Mouse (Mus musculus): Measurements from ENCODE around the gene Dnmt3l. TPM values are rescaled to one million over a fixed set of nuclear protein-coding genes. Genes with fewer than 3 reads are reported as not detected.
"Not testable (repeated sequence)": the region's sequence is repeated elsewhere in the genome, so short reads cannot be mapped to it uniquely, and the experiment has no call there.

Gene Dnmt3l
- polyA plus RNA-seq, 1 experiment from 2014 or later, result 0.44 TPM

- Histone ChIP-seq H3K36me3 (no peaks in the 10 kb centered on the region), H3K4me3 (no peak overlapping the region), H3K4me1 (no peaks in the 10 kb centered on the region; the same call in 1 of the 2 replicates), H3K4me2 (no peak overlapping the region), H3K9ac (no peak overlapping the region), H3K9me3 (no peaks in the 10 kb centered on the region), H3K27me3 (no peaks in the 10 kb centered on the region), H3K27ac (no peak overlapping the region)
- WGBS, result 79% methylated on average over 6 of the region's 6 CpGs
- no peak for ATAC-seq (ENCODE audit: insufficient number of reproducible peaks, insufficient read depth, low FRiP score, low TSS enrichment, low read depth)
These were observed 45.4 kb downstream of the Dnmt3l start for GRCm38 (mm10) chr10:78087101-78087511.

GRCm38 (mm10) chr10:78090246-78090645 lies 48.5 kb downstream of the Dnmt3l start:
- Histone ChIP-seq H3K4me1 (no peaks in the 10 kb centered on the region; the same call in 1 of the 2 replicates), H3K4me2 (no peak overlapping the region), H3K36me3 (no peaks in the 10 kb centered on the region), H3K9ac (no peak overlapping the region), H3K4me3 (no peak overlapping the region), H3K27ac (no peak overlapping the region), H3K27me3 (no peaks in the 10 kb centered on the region), H3K9me3 (no peaks in the 10 kb centered on the region)
- WGBS, result 46% methylated on average over 6 of the region's 6 CpGs
- no peak for ATAC-seq (ENCODE audit: insufficient number of reproducible peaks, insufficient read depth, low FRiP score, low TSS enrichment, low read depth)

- H3K4me2 ChIP-seq, result no peak overlapping the region
- no peaks in the 10 kb centered on the region for H3K27me3 ChIP-seq
- no peak overlapping the region for H3K4me3 ChIP-seq
- no peaks in the 10 kb centered on the region for H3K36me3 ChIP-seq
- H3K9ac ChIP-seq, result no peak overlapping the region
- H3K9me3 ChIP-seq, result no peaks in the 10 kb centered on the region
- no peaks in the 10 kb centered on the region; the same call in 1 of the 2 replicates for H3K4me1 ChIP-seq
- WGBS, result 75% methylated on average over 4 of the region's 4 CpGs
- H3K27ac ChIP-seq, result no peak overlapping the region
- ATAC-seq (ENCODE audit: insufficient number of reproducible peaks, insufficient read depth, low FRiP score, low TSS enrichment, low read depth), result no peak
These were observed 49.2 kb downstream of the Dnmt3l start for GRCm38 (mm10) chr10:78090706-78091491.

- Histone ChIP-seq H3K9me3 (no peaks in the 10 kb centered on the region), H3K27ac (no peak overlapping the region), H3K4me3 (no peak overlapping the region), H3K4me1 (no peaks in the 10 kb centered on the region; the same call in 1 of the 2 replicates), H3K9ac (no peak overlapping the region), H3K4me2 (no peak overlapping the region), H3K36me3 (no peaks in the 10 kb centered on the region), H3K27me3 (no peaks in the 10 kb centered on the region)
- ATAC-seq (ENCODE audit: insufficient number of reproducible peaks, insufficient read depth, low FRiP score, low TSS enrichment, low read depth), result no peak
- WGBS, result 85% methylated on average over 23 of the region's 23 CpGs
These were observed 50.3 kb downstream of the Dnmt3l start for GRCm38 (mm10) chr10:78091865-78092724.

GRCm38 (mm10) chr10:78092725-78093029 lies 50.9 kb downstream of the Dnmt3l start:
- Histone ChIP-seq H3K9me3 (no peaks in the 10 kb centered on the region), H3K4me1 (no peaks in the 10 kb centered on the region; the same call in 1 of the 2 replicates), H3K27ac (no peak overlapping the region), H3K4me3 (no peak overlapping the region), H3K4me2 (no peak overlapping the region), H3K9ac (no peak overlapping the region), H3K36me3 (no peaks in the 10 kb centered on the region), H3K27me3 (no peaks in the 10 kb centered on the region)
- WGBS, result 92% methylated on average over 13 of the region's 13 CpGs
- ATAC-seq (ENCODE audit: insufficient number of reproducible peaks, insufficient read depth, low FRiP score, low TSS enrichment, low read depth), result no peak

- H3K4me1 ChIP-seq, result no peaks in the 10 kb centered on the region; the same call in 1 of the 2 replicates
- no peaks in the 10 kb centered on the region for H3K9me3 ChIP-seq
- no peak overlapping the region for H3K4me3 ChIP-seq
- no peak overlapping the region for H3K9ac ChIP-seq
- no peak for ATAC-seq (ENCODE audit: insufficient number of reproducible peaks, insufficient read depth, low FRiP score, low TSS enrichment, low read depth)
- no peak overlapping the region for H3K27ac ChIP-seq
- no peaks in the 10 kb centered on the region for H3K27me3 ChIP-seq
- H3K4me2 ChIP-seq, result no peak overlapping the region
- H3K36me3 ChIP-seq, result no peaks in the 10 kb centered on the region
These were observed 53.5 kb downstream of the Dnmt3l start for GRCm38 (mm10) chr10:78095221-78095620.

GRCm38 (mm10) chr10:78095954-78096931 lies 54.5 kb downstream of the Dnmt3l start:
- peaks cover 3% of the 10 kb centered on the region; the same call in 1 of the 2 replicates for H3K4me1 ChIP-seq
- no peak overlapping the region for H3K9ac ChIP-seq
- no peak overlapping the region for H3K4me3 ChIP-seq
- WGBS, result 86% methylated on average over 5 of the region's 5 CpGs
- ATAC-seq (ENCODE audit: insufficient number of reproducible peaks, insufficient read depth, low FRiP score, low TSS enrichment, low read depth), result no peak
- no peak overlapping the region for H3K27ac ChIP-seq
- no peaks in the 10 kb centered on the region for H3K27me3 ChIP-seq
- H3K9me3 ChIP-seq, result no peaks in the 10 kb centered on the region
- no peak overlapping the region for H3K4me2 ChIP-seq
- no peaks in the 10 kb centered on the region for H3K36me3 ChIP-seq

GRCm38 (mm10) chr10:78099860-78100259 lies 58.1 kb downstream of the Dnmt3l start:
- not testable (repeated sequence) for H3K36me3 ChIP-seq; ATAC-seq (ENCODE audit: insufficient number of reproducible peaks, insufficient read depth, low FRiP score, low TSS enrichment, low read depth); H3K27me3 ChIP-seq; H3K4me3 ChIP-seq; H3K9ac ChIP-seq; H3K9me3 ChIP-seq; H3K4me2 ChIP-seq; H3K4me1 ChIP-seq; H3K27ac ChIP-seq

- Histone ChIP-seq H3K27ac (no peak overlapping the region), H3K4me1 (peaks cover 5% of the 10 kb centered on the region), H3K9ac (peak overlapping the region; percentile 53; the same call in 1 of the 2 replicates), H3K36me3 (no peaks in the 10 kb centered on the region), H3K4me2 (peak overlapping the region; percentile 58), H3K9me3 (no peaks in the 10 kb centered on the region), H3K4me3 (peak overlapping the region; percentile 25), H3K27me3 (no peaks in the 10 kb centered on the region; the same call in 1 of the 2 replicates)
- WGBS, result 26% methylated on average over 16 of the region's 16 CpGs
- no peak for ATAC-seq (ENCODE audit: insufficient number of reproducible peaks, insufficient read depth, low FRiP score, low TSS enrichment, low read depth)
These were observed 59.4 kb downstream of the Dnmt3l start for GRCm38 (mm10) chr10:78100989-78101780.

- Histone ChIP-seq H3K27me3 (no peaks in the 10 kb centered on the region; the same call in 1 of the 2 replicates), H3K9me3 (no peaks in the 10 kb centered on the region), H3K4me3 (no peak overlapping the region), H3K4me1 (peaks cover 5% of the 10 kb centered on the region), H3K36me3 (no peaks in the 10 kb centered on the region), H3K27ac (no peak overlapping the region), H3K9ac (no peak overlapping the region), H3K4me2 (no peak overlapping the region)
- WGBS, result 77% methylated on average over 11 of the region's 11 CpGs
- ATAC-seq (ENCODE audit: insufficient number of reproducible peaks, insufficient read depth, low FRiP score, low TSS enrichment, low read depth), result no peak
These were observed 63.1 kb downstream of the Dnmt3l start for GRCm38 (mm10) chr10:78104555-78105490.

Measured in embryonic facial prominence, embryonic 13.5 days (tissue).